Mouse (Mus musculus) MEL (cell line): ENCODE measurements around the gene Braf.
"Not testable (repeated sequence)": the region's sequence is repeated elsewhere in the genome, so short reads cannot be mapped to it uniquely, and the experiment has no call there.

Source experiments
- E2F4 ChIP-seq: IDR thresholded peaks from 2 replicates; pipeline ENCODE4 v1.6.1; 2011; ENCODE audit warnings: low read depth, low read length, improper control_type of control experiment, borderline replicate concordance
- JUND ChIP-seq: IDR thresholded peaks from 2 replicates; pipeline ENCODE4 v1.6.1; 2011; ENCODE audit warnings: low read depth, mild to moderate bottlenecking, improper control_type of control experiment, low read length
- MAX ChIP-seq: IDR thresholded peaks from 2 replicates; pipeline ENCODE4 v1.6.1; 2011; ENCODE audit warnings: low read length, improper control_type of control experiment
- TBP ChIP-seq: IDR thresholded peaks from 2 replicates; pipeline ENCODE4 v1.8.0; 2011; ENCODE audit warnings: low read depth, low read length, improper control_type of control experiment

- TF ChIP-seq JUND, MAX, TBP, E2F4: not testable (repeated sequence)
Observed at GRCm38 (mm10) chr6:39739698-39740097, 14.4 kb upstream of the Braf start.
